Mouse (Mus musculus) small intestine, adult 2 months (tissue): ENCODE data around the gene Fat4. TPM values are rescaled to one million over a fixed set of nuclear protein-coding genes. Genes with fewer than 3 reads are reported as not detected.

Experiments
- H3K27ac ChIP-seq: fragments of 200-500 bp; 2 replicates; pipeline ENCODE4 v1.5.1; 2012; ENCODE audit warnings: low read depth, low read length, control low read depth, inconsistent platforms; ENCODE audit not compliant: insufficient read depth
- H3K27me3 ChIP-seq: fragments of 200-500 bp; 2 replicates; pipeline ENCODE4 v1.6.1; 2012; ENCODE audit warnings: mild to moderate bottlenecking, moderate library complexity, low read length, inconsistent platforms; ENCODE audit not compliant: control insufficient read depth, insufficient read depth
- H3K36me3 ChIP-seq: fragments of 200-500 bp; 2 replicates; pipeline ENCODE4 v1.6.1; 2012; ENCODE audit warnings: mild to moderate bottlenecking, low read length, control low read depth, inconsistent platforms; ENCODE audit not compliant: control insufficient read depth, insufficient read depth
- H3K4me1 ChIP-seq: fragments of 200-500 bp; 2 replicates; pipeline ENCODE4 v1.6.1; 2012; ENCODE audit warnings: low read length, inconsistent platforms, mixed read lengths; ENCODE audit not compliant: control insufficient read depth, insufficient read depth, insufficient read length
- H3K4me3 ChIP-seq: fragments of 200-500 bp; 2 replicates; pipeline ENCODE4 v1.5.1; 2012; ENCODE audit warnings: low read depth, mild to moderate bottlenecking, control low read depth, inconsistent platforms, low read length, moderate library complexity
- CTCF ChIP-seq: fragments of 200-500 bp; IDR thresholded peaks from 2 replicates; pipeline ENCODE4 v1.5.1; 2012; ENCODE audit warnings: low read depth, mild to moderate bottlenecking, control low read depth, inconsistent platforms, low read length, moderate library complexity, mixed read lengths; ENCODE audit not compliant: insufficient replicate concordance, insufficient read length; ENCODE audit errors: extremely low read depth
- POLR2A ChIP-seq: fragments of 200-500 bp; IDR thresholded peaks from 2 replicates; pipeline ENCODE4 v1.6.1; 2012; ENCODE audit warnings: low read depth, mild to moderate bottlenecking, control low read depth, inconsistent platforms, low read length, moderate library complexity
- WGBS: fragments of 180-500 bp; shearing (Covaris S2); methylation state at CpG from one replicate; pipeline ENCODE4 v1.1.7; 2018; 5-methylcytosine and 5-hydroxymethylcytosine counted together
- polyA plus RNA-seq: library from polyadenylated mRNA; depleted of rRNA; stranded (reverse); fragments of >200 nt; gene quantifications from 2 replicates; pipeline ENCODE4 v1.2.3, GENCODE M21; 2012

Fat4 gene
- polyA plus RNA-seq, 1 experiment: 1.4 TPM

GRCm38 (mm10) chr3:38962328-38962727, 75.6 kb downstream of the Fat4 start:
- TF ChIP-seq CTCF: no peak
- TF ChIP-seq POLR2A: no peak
- 73% methylated on average over 6 of the region's 6 CpGs for WGBS
- H3K36me3 ChIP-seq: no peaks in the 10 kb centered on the region
- H3K27ac ChIP-seq: no peak overlapping the region
- no peaks in the 10 kb centered on the region for H3K27me3 ChIP-seq
- no peak overlapping the region for H3K4me3 ChIP-seq
- no peaks in the 10 kb centered on the region for H3K4me1 ChIP-seq

GRCm38 (mm10) chr3:38967480-38967879, 80.7 kb downstream of the Fat4 start:
- no peaks in the 10 kb centered on the region for H3K36me3 ChIP-seq
- TF ChIP-seq CTCF (no peak), POLR2A (no peak)
- no peak overlapping the region for H3K27ac ChIP-seq
- no peak overlapping the region for H3K4me3 ChIP-seq
- H3K4me1 ChIP-seq: no peaks in the 10 kb centered on the region
- no peaks in the 10 kb centered on the region for H3K27me3 ChIP-seq

- no peaks in the 10 kb centered on the region for H3K4me1 ChIP-seq
- H3K36me3 ChIP-seq: no peaks in the 10 kb centered on the region
Observed at GRCm38 (mm10) chr3:38986379-38986778, 99.6 kb downstream of the Fat4 start.

GRCm38 (mm10) chr3:38989181-38989580, 102.4 kb downstream of the Fat4 start:
- no peak for TF ChIP-seq CTCF
- TF ChIP-seq POLR2A: no peak
- Histone ChIP-seq H3K27me3 (no peaks in the 10 kb centered on the region), H3K36me3 (no peaks in the 10 kb centered on the region), H3K27ac (no peak overlapping the region), H3K4me3 (no peak overlapping the region), H3K4me1 (no peaks in the 10 kb centered on the region)
- WGBS: 70% methylated on average over 3 of the region's 3 CpGs

More at GRCm38 (mm10) chr3:38986379-38986778, 99.6 kb downstream of the Fat4 start:
- Histone ChIP-seq H3K4me3 (no peak overlapping the region), H3K27me3 (no peaks in the 10 kb centered on the region), H3K27ac (no peak overlapping the region)
- TF ChIP-seq POLR2A: no peak
- no peak for TF ChIP-seq CTCF

- H3K27me3 ChIP-seq: no peaks in the 10 kb centered on the region
- H3K4me1 ChIP-seq: no peaks in the 10 kb centered on the region
- 51% methylated on average over 3 of the region's 3 CpGs for WGBS
- no peak for TF ChIP-seq CTCF
- TF ChIP-seq POLR2A: no peak
- no peak overlapping the region for H3K4me3 ChIP-seq
- H3K36me3 ChIP-seq: no peaks in the 10 kb centered on the region
- no peak overlapping the region for H3K27ac ChIP-seq
Observed at GRCm38 (mm10) chr3:39000011-39000410, 113.3 kb downstream of the Fat4 start.

- H3K27me3 ChIP-seq: no peaks in the 10 kb centered on the region
- 76% methylated on average over 7 of the region's 7 CpGs for WGBS
- no peak overlapping the region for H3K27ac ChIP-seq
- no peak for TF ChIP-seq CTCF
- TF ChIP-seq POLR2A: no peak
- H3K4me1 ChIP-seq: no peaks in the 10 kb centered on the region
- H3K4me3 ChIP-seq: no peak overlapping the region
- H3K36me3 ChIP-seq: no peaks in the 10 kb centered on the region
Observed at GRCm38 (mm10) chr3:39010544-39010943, 123.8 kb downstream of the Fat4 start.

- H3K27me3 ChIP-seq: no peaks in the 10 kb centered on the region
- no peaks in the 10 kb centered on the region for H3K36me3 ChIP-seq
- 19% methylated on average over 1 of the region's 1 CpGs for WGBS
- H3K4me1 ChIP-seq: no peaks in the 10 kb centered on the region
- no peak overlapping the region for H3K4me3 ChIP-seq
- no peak overlapping the region for H3K27ac ChIP-seq
- TF ChIP-seq POLR2A (no peak), CTCF (no peak)
Observed at GRCm38 (mm10) chr3:39017633-39018032, 130.9 kb downstream of the Fat4 start.

GRCm38 (mm10) chr3:39036113-39036512, 149.4 kb downstream of the Fat4 start:
- no peak overlapping the region for H3K4me3 ChIP-seq
- 39% methylated on average over 2 of the region's 2 CpGs for WGBS
- no peaks in the 10 kb centered on the region for H3K4me1 ChIP-seq
- H3K36me3 ChIP-seq: no peaks in the 10 kb centered on the region
- no peaks in the 10 kb centered on the region for H3K27me3 ChIP-seq
- no peak for TF ChIP-seq POLR2A
- TF ChIP-seq CTCF: no peak
- no peak overlapping the region for H3K27ac ChIP-seq
